Mouse (Mus musculus) forebrain, postnatal 0 days (tissue): ENCODE data around the gene Cmtm6. TPM values are rescaled to one million over a fixed set of nuclear protein-coding genes. Genes with fewer than 3 reads are reported as not detected.

Experiments used
- ATAC-seq: fragments of 200-750 bp; cut with Nextera tagmentation; 2 replicates; pipeline ENCODE4 v1.8.0; 2017; ENCODE audit warnings: mild to moderate bottlenecking, moderate library complexity
- DNase-seq: peaks from one replicate; pipeline ENCODE4 v3.0.0-alpha.2; 2015
- H3K27ac ChIP-seq: fragments of 300-500 bp; sonication (generic); 2 replicates; pipeline ENCODE4 v1.5.1; 2014; ENCODE audit warnings: low read depth, mild to moderate bottlenecking, antibody characterized with exemption, low read length, moderate library complexity, mixed read lengths
- H3K27me3 ChIP-seq: fragments of 300-500 bp; sonication (generic); 2 replicates; pipeline ENCODE4 v1.6.1; 2014; ENCODE audit warnings: mild to moderate bottlenecking, low read length, mixed read lengths; ENCODE audit not compliant: insufficient read depth
- H3K36me3 ChIP-seq: fragments of 300-500 bp; sonication (generic); 2 replicates; pipeline ENCODE4 v1.6.1; 2014; ENCODE audit warnings: mild to moderate bottlenecking, moderate library complexity; ENCODE audit not compliant: insufficient read depth
- H3K4me1 ChIP-seq: fragments of 300-500 bp; sonication (generic); 2 replicates; pipeline ENCODE4 v1.6.1; 2014; ENCODE audit warnings: antibody characterized with exemption; ENCODE audit not compliant: insufficient read depth
- H3K4me2 ChIP-seq: fragments of 300-500 bp; sonication (generic); 2 replicates; pipeline ENCODE4 v1.6.1; 2014; ENCODE audit warnings: low read depth, mild to moderate bottlenecking, moderate library complexity
- H3K4me3 ChIP-seq: fragments of 300-500 bp; sonication (generic); 2 replicates; pipeline ENCODE4 v1.5.1; 2014; ENCODE audit warnings: low read depth, low read length, mixed read lengths
- H3K9ac ChIP-seq: fragments of 300-500 bp; sonication (generic); 2 replicates; pipeline ENCODE4 v1.6.1; 2014; ENCODE audit warnings: mild to moderate bottlenecking
- H3K9me3 ChIP-seq: fragments of 300-500 bp; sonication (generic); 2 replicates; pipeline ENCODE4 v1.6.1; 2016; ENCODE audit warnings: low read length
- CTCF ChIP-seq: sonication (generic); IDR thresholded peaks from 2 replicates; pipeline ENCODE4 v1.5.1; 2016; ENCODE audit warnings: antibody characterized with exemption, control low read depth, low read depth
- WGBS: fragments of 180-500 bp; shearing (Covaris S2); extraction: QIAGEN DNeasy Blood & Tissue Kit; methylation state at CpG from one replicate; pipeline ENCODE4 v1.1.7; 2014; 5-methylcytosine and 5-hydroxymethylcytosine counted together
- polyA plus RNA-seq: library from polyadenylated mRNA; unstranded; fragments of >200 nt; fragmentation: Nextera tagmentation; extraction: Ambion mirVana; gene quantifications from 2 replicates; pipeline ENCODE4 v1.2.1, GENCODE M21; 2015
- total RNA-seq: library from RNA; depleted of rRNA; stranded (reverse); fragments of >200 nt; gene quantifications from 2 replicates; pipeline ENCODE4 v1.2.3, GENCODE M21; 2014; rRNA removed

The Cmtm6 gene
- 16.3 and 17.1 TPM in 2 replicates for total RNA-seq
- polyA plus RNA-seq: 19.5 and 22.7 TPM in 2 replicates

DNA sequence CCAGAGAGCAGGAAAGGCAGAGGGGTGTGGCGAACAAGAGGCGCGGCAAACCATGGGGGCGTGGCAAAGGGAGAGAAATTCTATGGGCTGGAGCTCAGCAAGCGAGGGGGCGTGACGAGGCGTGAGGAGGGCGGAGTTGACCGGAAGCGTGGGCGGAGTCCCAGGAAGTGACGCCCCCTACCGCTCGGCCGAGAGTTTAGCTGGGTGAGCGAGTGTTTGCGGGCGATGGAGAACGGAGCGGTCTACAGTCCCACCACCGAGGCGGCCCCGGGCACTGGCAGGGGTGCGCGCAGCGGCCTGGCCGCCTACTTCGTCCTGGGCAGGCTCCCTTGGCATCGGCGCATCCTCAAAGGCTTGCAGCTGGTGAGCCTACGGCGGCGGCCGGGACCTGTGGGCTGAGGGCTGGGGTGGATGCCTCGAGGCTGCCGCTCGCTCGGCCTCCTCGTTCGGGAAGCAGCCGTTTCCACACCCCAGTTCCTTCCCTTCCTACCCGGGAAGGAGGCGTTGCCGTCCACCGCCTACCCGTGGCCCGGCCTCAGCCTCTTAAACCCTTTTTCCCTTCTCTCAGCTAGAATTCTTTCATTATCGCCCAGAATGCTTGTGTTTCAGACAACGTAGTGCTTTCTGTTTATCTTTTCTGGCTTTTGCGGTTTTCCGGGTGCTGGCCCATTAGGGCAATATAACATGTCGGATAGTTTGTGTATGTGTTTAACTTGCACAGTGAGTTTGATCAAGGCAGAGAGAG lies at the start of gene Cmtm6:
Gene Cmtm6 (plus strand): TSS at position 106 of the 745 bp plus-strand sequence.
- Histone ChIP-seq H3K4me2 (peak within 1 kb of the TSS; percentile 49), H3K4me3 (peak within 1 kb of the TSS; percentile 76), H3K27me3 (no peaks in the 10 kb centered on the region), H3K36me3 (no peaks in the 10 kb centered on the region), H3K27ac (peak within 1 kb of the TSS; percentile 70), H3K9ac (peak within 1 kb of the TSS; percentile 67), H3K4me1 (peaks cover 11% of the 10 kb centered on the region), H3K9me3 (no peaks in the 10 kb centered on the region)
- TF ChIP-seq CTCF: peak; percentile 69
- ATAC-seq (peak; percentile 93), DNase-seq (peak; percentile 93)
- under 1% methylated on average over 51 of the region's 53 CpGs for WGBS

DNA sequence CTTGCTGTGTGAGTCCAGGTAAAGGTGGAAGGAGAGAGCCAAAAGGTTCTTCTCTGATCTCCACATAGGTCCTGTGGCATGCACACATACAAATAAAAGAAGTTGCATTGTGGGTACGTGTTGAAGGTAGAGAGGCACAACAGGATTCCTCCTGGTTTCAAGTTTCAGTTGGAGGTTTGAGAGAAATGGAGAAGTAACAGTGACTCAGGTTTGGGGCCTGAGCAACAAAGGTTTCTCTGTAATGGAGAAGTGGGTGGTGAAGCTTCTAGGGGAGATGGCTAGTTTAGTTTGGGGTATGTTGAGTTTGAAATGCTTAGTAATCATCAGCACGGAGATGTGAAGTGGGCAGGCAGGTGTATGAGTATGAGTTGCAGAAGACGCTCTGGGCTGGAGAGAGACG lies 48.7 kb upstream of the Cmtm6 start:
- TF ChIP-seq CTCF: no peak
- Histone ChIP-seq H3K9me3 (no peaks in the 10 kb centered on the region), H3K27ac (no peak overlapping the region), H3K4me2 (no peak overlapping the region), H3K27me3 (no peaks in the 10 kb centered on the region), H3K36me3 (no peaks in the 10 kb centered on the region), H3K9ac (no peak overlapping the region), H3K4me3 (no peak overlapping the region), H3K4me1 (no peaks in the 10 kb centered on the region)
- WGBS: 89% methylated on average over 4 of the region's 4 CpGs
- DNase-seq (no peak), ATAC-seq (no peak)

DNA sequence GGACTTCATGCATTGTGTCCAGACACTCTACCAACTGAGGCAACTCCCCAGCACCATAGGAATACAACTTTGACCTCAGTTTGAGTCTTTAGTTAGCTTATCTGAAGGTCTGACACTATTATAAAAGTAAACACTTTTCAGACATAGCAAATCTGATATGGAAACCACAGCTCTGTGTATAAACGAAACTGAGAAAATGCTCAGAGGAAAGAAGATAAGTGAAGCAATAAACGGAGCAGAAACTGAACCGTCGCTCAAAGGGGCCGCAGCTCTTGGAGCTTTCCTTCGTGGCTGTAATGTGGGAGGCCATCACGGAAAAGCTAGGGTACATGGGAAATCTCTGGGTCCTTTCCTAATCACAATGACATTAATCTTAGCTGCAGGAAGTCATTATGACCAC lies 44.7 kb upstream of the Cmtm6 start:
- Histone ChIP-seq H3K4me3 (no peak overlapping the region), H3K4me2 (no peak overlapping the region), H3K27ac (no peak overlapping the region), H3K9ac (no peak overlapping the region), H3K27me3 (no peaks in the 10 kb centered on the region), H3K4me1 (peaks cover 20% of the 10 kb centered on the region), H3K36me3 (0 out of 2 replicates have a peak, but pooled peaks cover 3% of the 10 kb centered on the region), H3K9me3 (no peaks in the 10 kb centered on the region)
- no peak for TF ChIP-seq CTCF
- DNase-seq: no peak
- ATAC-seq: no peak
- WGBS: 94% methylated on average over 7 of the region's 7 CpGs

DNA sequence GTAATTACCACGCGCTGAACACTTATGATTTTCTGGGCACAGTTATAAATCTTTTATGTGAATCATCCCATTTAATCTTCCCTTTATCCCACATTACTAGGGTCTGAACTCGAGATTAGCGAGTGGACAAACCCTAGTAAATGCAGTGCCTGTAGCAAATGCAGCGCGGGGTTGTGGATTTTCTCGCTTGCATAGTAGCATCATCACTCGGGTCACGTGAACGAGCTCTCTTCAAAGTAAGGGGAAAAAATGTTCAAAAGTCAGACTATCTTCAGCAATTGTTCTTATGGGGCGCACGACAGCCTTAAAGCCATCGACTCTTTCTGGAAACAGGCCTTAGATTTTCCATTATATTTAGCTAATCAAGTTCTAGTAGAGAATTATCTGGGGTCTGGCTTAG lies 43.3 kb upstream of the Cmtm6 start:
- Histone ChIP-seq H3K4me2 (peak overlapping the region; percentile 66), H3K4me3 (peak overlapping the region; percentile 76), H3K27ac (0 out of 2 replicates have a peak overlapping the region, but pooled peaks have one; percentile 99), H3K27me3 (no peaks in the 10 kb centered on the region), H3K9me3 (no peaks in the 10 kb centered on the region), H3K36me3 (peaks cover 12% of the 10 kb centered on the region), H3K9ac (peak overlapping the region; percentile 97), H3K4me1 (peaks cover 20% of the 10 kb centered on the region)
- DNase-seq: peak; percentile 8
- ATAC-seq: no peak
- no peak for TF ChIP-seq CTCF
- 59% methylated on average over 13 of the region's 13 CpGs for WGBS

DNA sequence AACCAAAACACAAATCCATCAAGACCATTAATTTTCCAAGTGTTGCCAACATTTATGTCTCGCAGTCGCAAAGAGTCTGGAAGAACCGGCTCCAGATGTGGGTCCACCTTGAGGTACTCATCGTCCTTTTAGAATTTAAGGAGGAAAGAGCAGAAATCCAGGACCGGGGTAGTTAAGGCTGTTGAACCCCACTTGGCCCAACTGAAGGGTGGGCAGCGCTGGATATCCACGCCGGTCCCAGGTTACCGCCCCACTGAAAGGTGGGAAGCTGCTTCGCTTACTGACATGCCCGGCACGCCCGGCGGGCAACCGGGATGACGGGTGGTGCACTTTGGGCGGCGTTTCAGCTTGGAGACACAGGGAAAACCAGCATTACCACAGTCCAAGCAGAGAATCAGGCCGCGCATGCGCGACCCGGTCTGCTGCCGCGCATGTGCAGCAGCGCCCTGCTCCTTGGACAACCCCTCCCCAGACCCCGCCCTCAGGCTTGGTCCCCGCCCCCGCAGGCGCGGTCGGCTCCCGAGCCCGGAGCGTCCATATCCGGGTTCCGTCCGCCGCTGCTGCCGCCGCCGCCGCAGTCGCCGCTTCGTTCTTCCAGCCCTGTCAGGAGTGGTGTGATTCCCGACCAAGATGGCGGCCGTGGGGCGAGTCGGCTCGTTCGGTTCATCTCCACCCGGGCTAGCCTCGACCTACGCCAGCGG lies 42.5 kb upstream of the Cmtm6 start, which contains the start of gene Dync1li1:
Gene Dync1li1 (plus strand): TSS at position 539 of the 701 bp plus-strand sequence.
- peak within 1 kb of the TSS; percentile 99 for H3K27ac ChIP-seq
- H3K4me2 ChIP-seq: peak within 1 kb of the TSS; percentile 66
- DNase-seq (peak; percentile 98), ATAC-seq (peak; percentile 96)
- peak within 1 kb of the TSS; percentile 97 for H3K9ac ChIP-seq
- WGBS: 2% methylated on average over 57 of the region's 57 CpGs
- H3K4me3 ChIP-seq: peak within 1 kb of the TSS; percentile 76
- no peaks in the 10 kb centered on the region for H3K27me3 ChIP-seq
- H3K4me1 ChIP-seq: peaks cover 20% of the 10 kb centered on the region
- TF ChIP-seq CTCF: no peak
- H3K36me3 ChIP-seq: peaks cover 16% of the 10 kb centered on the region
- no peaks in the 10 kb centered on the region for H3K9me3 ChIP-seq

DNA sequence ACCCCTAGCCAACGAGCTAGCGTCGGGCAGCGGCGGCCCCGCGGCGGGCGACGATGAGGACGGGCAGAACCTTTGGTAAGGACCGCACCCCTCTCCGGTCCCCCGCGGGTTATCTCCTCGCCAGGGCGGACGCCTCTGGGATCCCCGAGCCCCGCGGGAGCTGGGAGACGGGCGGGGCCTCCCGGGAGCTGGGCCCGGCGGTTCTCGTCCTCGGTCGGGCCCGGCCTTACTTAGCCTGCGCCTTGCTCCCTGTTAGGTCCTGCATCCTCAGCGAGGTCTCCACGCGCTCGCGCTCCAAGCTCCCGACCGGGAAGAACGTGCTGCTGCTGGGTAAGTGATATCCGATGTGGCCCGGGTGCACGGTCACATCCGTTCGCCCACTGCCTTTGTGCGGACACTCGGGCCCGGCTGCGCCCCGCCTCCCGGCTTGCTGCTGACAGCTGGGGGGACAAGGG lies 41.9 kb upstream of the Cmtm6 start:
- Histone ChIP-seq H3K4me3 (peak overlapping the region; percentile 76), H3K27me3 (no peaks in the 10 kb centered on the region), H3K27ac (peak overlapping the region; percentile 99), H3K9me3 (no peaks in the 10 kb centered on the region), H3K4me1 (peaks cover 20% of the 10 kb centered on the region), H3K9ac (peak overlapping the region; percentile 97), H3K36me3 (peaks cover 21% of the 10 kb centered on the region), H3K4me2 (peak overlapping the region; percentile 66)
- ATAC-seq (peak; percentile 78), DNase-seq (no peak)
- WGBS: under 1% methylated on average over 49 of the region's 50 CpGs
- no peak for TF ChIP-seq CTCF
